Mouse (Mus musculus) testis, adult 2 months (tissue): ENCODE measurements around the gene Ypel1. TPM values are rescaled to one million over a fixed set of nuclear protein-coding genes. Genes with fewer than 3 reads are reported as not detected.
A peak's percentile ranks its signal among the peaks of the same experiment; 100 is the strongest.

Experiments used
- H3K27ac ChIP-seq: fragments of 200-500 bp; 2 replicates; pipeline ENCODE4 v1.5.1; 2012; ENCODE audit warnings: low read depth, low read length; ENCODE audit not compliant: control insufficient read depth, insufficient read depth
- H3K27me3 ChIP-seq: fragments of 200-500 bp; 2 replicates; pipeline ENCODE4 v1.6.1; 2012; ENCODE audit warnings: mild to moderate bottlenecking, low read length, moderate library complexity; ENCODE audit not compliant: control insufficient read depth, insufficient read depth
- H3K36me3 ChIP-seq: fragments of 200-500 bp; 2 replicates; pipeline ENCODE4 v1.6.1; 2012; ENCODE audit warnings: mild to moderate bottlenecking, low read length; ENCODE audit not compliant: control insufficient read depth, insufficient read depth
- H3K4me1 ChIP-seq: fragments of 200-500 bp; 2 replicates; pipeline ENCODE4 v1.6.1; 2012; ENCODE audit warnings: low read length; ENCODE audit not compliant: control insufficient read depth, insufficient read depth
- H3K4me3 ChIP-seq: fragments of 200-500 bp; 2 replicates; pipeline ENCODE4 v1.5.1; 2012; ENCODE audit warnings: low read depth, mild to moderate bottlenecking, low read length, moderate library complexity, mixed read lengths; ENCODE audit not compliant: control insufficient read depth
- CTCF ChIP-seq: fragments of 200-500 bp; IDR thresholded peaks from 2 replicates; pipeline ENCODE4 v1.5.1; 2012; ENCODE audit warnings: low read depth, mild to moderate bottlenecking, inconsistent platforms, low read length, moderate library complexity; ENCODE audit not compliant: control insufficient read depth, insufficient read depth, insufficient replicate concordance
- POLR2A ChIP-seq: fragments of 200-500 bp; IDR thresholded peaks from 2 replicates; pipeline ENCODE4 v1.6.1; 2012; ENCODE audit warnings: low read depth, mild to moderate bottlenecking, inconsistent platforms, low read length, moderate library complexity; ENCODE audit not compliant: control insufficient read depth
- polyA plus RNA-seq: library from polyadenylated mRNA; depleted of rRNA; stranded (reverse); fragments of >200 nt; gene quantifications from 2 replicates; pipeline ENCODE4 v1.2.3, GENCODE M21; 2012

The Ypel1 gene
- polyA plus RNA-seq, 1 experiment: 417 TPM

DNA sequence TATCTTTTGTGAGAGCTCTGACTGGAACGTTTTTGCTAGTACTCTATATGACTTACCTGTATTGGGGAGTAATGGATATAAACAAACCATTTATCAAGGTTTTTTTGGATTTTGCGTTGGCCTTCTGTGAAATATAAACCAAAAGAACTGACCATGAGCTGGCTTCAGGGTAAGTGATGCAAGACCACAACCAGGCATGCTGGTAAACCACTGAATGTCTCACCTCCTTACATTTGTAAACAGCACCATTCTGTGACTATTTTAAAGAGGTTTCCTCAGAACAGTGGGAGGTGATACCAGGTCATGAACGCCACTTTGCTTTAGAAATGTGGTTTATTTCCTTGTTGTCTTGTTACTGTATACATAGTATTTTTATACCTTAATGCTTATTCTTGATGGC is 16.7 kb downstream of the Ypel1 start:
- no peaks in the 10 kb centered on the region for H3K4me1 ChIP-seq
- H3K27ac ChIP-seq: no peak overlapping the region
- no peaks in the 10 kb centered on the region for H3K27me3 ChIP-seq
- TF ChIP-seq POLR2A (no peak), CTCF (no peak)
- no peak overlapping the region for H3K4me3 ChIP-seq
- H3K36me3 ChIP-seq: no peaks in the 10 kb centered on the region; the same call in 1 of the 2 replicates

- Histone ChIP-seq H3K4me1 (no peaks in the 10 kb centered on the region), H3K4me3 (no peak overlapping the region), H3K36me3 (no peaks in the 10 kb centered on the region; the same call in 1 of the 2 replicates), H3K27me3 (no peaks in the 10 kb centered on the region), H3K27ac (no peak overlapping the region)
- TF ChIP-seq POLR2A: no peak
- no peak for TF ChIP-seq CTCF
These were observed 17.2 kb downstream of the Ypel1 start for GRCm38 (mm10) chr16:17086669-17087193.

DNA sequence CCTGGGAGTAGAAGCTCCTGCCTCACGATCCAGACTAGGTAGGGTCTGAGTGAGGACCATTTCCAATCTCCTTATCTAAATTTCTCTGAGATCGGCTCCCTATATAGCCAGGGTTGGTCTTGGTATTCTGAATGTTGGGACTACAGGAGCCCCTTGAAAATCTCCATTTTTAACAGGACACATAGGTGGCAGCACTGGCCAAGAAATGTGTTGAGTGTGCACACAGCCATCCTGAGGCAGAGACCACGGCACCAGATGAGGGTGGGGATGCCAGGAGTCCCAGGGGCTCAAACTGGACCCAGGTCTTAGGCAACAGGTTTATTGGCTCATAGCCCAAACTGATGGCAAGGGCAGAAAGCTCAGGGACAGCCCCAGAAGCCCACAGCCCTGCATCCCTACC is 18.9 kb downstream of the Ypel1 start:
- no peaks in the 10 kb centered on the region for H3K27me3 ChIP-seq
- no peaks in the 10 kb centered on the region for H3K36me3 ChIP-seq
- no peak for TF ChIP-seq CTCF
- TF ChIP-seq POLR2A: no peak; the same call in 1 of the 2 replicates
- H3K27ac ChIP-seq: no peak overlapping the region
- H3K4me3 ChIP-seq: no peak overlapping the region
- H3K4me1 ChIP-seq: no peaks in the 10 kb centered on the region

- H3K36me3 ChIP-seq: peaks cover 12% of the 10 kb centered on the region
These were observed 27.4 kb downstream of the Ypel1 start for GRCm38 (mm10) chr16:17096938-17097337.

GRCm38 (mm10) chr16:17102630-17103220 is 33.2 kb downstream of the Ypel1 start:
- no peak for TF ChIP-seq CTCF
- TF ChIP-seq POLR2A: no peak
- no peaks in the 10 kb centered on the region; the same call in 1 of the 2 replicates for H3K36me3 ChIP-seq
- H3K4me3 ChIP-seq: no peak overlapping the region
- no peak overlapping the region for H3K27ac ChIP-seq
- H3K27me3 ChIP-seq: no peaks in the 10 kb centered on the region
- H3K4me1 ChIP-seq: no peaks in the 10 kb centered on the region

More at GRCm38 (mm10) chr16:17096938-17097337, 27.4 kb downstream of the Ypel1 start:
- H3K27me3 ChIP-seq: no peaks in the 10 kb centered on the region
- TF ChIP-seq CTCF (no peak), POLR2A (no peak)
- no peak overlapping the region for H3K27ac ChIP-seq
- no peak overlapping the region for H3K4me3 ChIP-seq
- no peaks in the 10 kb centered on the region for H3K4me1 ChIP-seq

- Histone ChIP-seq H3K4me1 (no peaks in the 10 kb centered on the region), H3K4me3 (no peak overlapping the region), H3K27ac (no peak overlapping the region), H3K27me3 (no peaks in the 10 kb centered on the region), H3K36me3 (no peaks in the 10 kb centered on the region; the same call in 1 of the 2 replicates)
- TF ChIP-seq POLR2A (no peak), CTCF (no peak)
These were observed 35.1 kb downstream of the Ypel1 start for GRCm38 (mm10) chr16:17104600-17104999.

DNA sequence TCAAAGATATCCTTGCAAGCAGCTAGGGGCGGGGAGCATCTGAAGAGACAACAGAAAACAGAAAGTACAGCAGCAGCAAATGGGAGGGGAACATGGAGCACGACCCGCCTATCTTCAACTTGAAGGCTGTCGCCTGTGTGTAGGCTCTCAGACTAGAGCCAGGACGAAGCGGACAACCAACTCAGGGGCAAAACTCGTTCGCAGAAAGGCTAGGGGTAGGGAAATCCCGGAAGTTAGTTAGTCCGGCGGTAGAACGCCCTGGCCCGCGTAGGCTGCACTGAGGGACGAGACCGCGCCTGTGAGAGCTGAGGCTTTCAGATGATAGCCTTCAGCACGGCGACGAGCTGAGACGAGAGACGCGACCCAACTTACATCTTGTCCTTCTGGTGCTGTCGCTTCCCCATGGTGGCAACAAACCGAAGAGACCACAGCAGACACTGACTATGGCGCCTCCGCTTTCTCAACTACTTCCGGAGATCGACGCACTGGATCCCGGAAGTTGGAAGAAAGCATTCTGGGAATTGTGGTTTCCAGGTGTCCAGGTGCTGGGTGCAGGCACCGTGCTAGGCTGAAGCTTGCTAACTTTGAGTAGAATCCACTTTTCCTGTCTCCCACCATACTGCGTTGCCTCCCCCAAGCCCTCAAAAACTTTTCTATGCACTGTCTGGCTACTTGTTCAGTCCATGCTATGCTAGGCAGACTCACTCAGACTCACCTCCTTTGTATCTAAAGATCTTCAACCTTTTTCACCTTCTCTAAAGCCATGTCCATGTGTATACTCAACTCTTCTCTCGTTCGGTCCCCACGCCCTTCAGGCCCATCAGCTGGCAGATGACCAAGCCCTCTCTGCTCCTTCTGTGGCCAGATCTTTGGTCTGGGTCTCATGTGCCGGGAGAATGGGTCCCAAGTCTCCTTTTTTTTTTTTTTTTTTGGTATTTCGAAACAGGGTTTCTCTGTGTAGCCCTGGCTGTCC is 41.6 kb downstream of the Ypel1 start, which contains the start of gene Ppil2:
Gene Ppil2, minus strand, starts transcription at position 487 of the 973 bp plus-strand sequence.
- Histone ChIP-seq H3K4me1 (peaks cover 2% of the 10 kb centered on the region), H3K4me3 (peak within 1 kb of the TSS; percentile 93), H3K27ac (peak within 1 kb of the TSS; percentile 84), H3K27me3 (no peaks in the 10 kb centered on the region), H3K36me3 (no peaks in the 10 kb centered on the region; the same call in 1 of the 2 replicates)
- TF ChIP-seq POLR2A (peak; percentile 78), CTCF (no peak)
